Mouse (Mus musculus): ENCODE measurements around the gene Mindy4. TPM values are rescaled to one million over a fixed set of nuclear protein-coding genes. Genes with fewer than 3 reads are reported as not detected.

Mindy4 gene
- total and polyA plus RNA-seq, 3 experiments, result 0.23 to 1.6 TPM; not detected in 1

DNA sequence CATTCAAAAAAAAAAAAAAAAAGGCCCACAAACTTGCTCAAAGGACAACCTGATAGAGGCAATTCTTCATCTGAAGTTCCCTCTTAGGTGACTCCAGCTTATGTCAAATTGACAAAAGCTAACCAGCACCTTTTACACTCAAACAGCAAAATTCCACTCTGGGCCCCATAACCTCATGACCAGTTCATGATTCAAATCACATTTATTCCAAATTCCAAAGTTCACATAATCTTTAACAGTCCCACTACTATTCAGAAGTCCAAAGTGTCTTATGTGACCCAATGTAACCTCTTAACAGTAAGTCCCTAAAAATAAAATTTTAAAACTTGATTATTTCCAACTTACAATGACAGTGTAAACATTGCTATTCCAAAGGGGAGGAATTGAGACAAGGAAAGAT lies 13.8 kb upstream of the Mindy4 start:
- no peaks in the 10 kb centered on the region for H3K4me1 ChIP-seq (ENCODE audit: control insufficient read depth in 1 of 2, insufficient read depth in 2 of 2, low read length in 2 of 2)
- no peak overlapping the region for H3K4me3 ChIP-seq (ENCODE audit: control insufficient read depth in 1 of 2, insufficient read depth in 1 of 2, low read depth in 2 of 2, low read length in 2 of 2)
- DNase-seq (ENCODE audit: low read depth, low spot score), result no peak
- peaks cover 2 to 5% of the 10 kb centered on the region in 2 experiments for H3K27me3 ChIP-seq (ENCODE audit: control insufficient read depth in 1 of 2, insufficient read depth in 2 of 2, low read length in 2 of 2)
- H3K27ac ChIP-seq (ENCODE audit: control insufficient read depth, low read depth, low read length), result no peak overlapping the region
- TF ChIP-seq MEF2A (IDR thresholded peaks at IDR 0.05; ENCODE audit: extremely low read depth, insufficient replicate concordance, low read depth, low read length, poor library complexity, severe bottlenecking) (no peak), CHD2 (IDR thresholded peaks at IDR 0.05; ENCODE audit: low read length) (no peak), HCFC1 (IDR thresholded peaks at IDR 0.05; ENCODE audit: low read depth, low read length) (no peak)
- no peak overlapping the region for H3K9ac ChIP-seq (ENCODE audit: control insufficient read depth, low read depth, low read length, poor library complexity, severe bottlenecking)
- H3K79me2 ChIP-seq (ENCODE audit: control insufficient read depth, insufficient read depth, low read length, poor library complexity), result no peaks in the 10 kb centered on the region
- H3K36me3 ChIP-seq (ENCODE audit: control insufficient read depth in 1 of 2, insufficient read depth in 2 of 2, low read length in 2 of 2), result no peaks in the 10 kb centered on the region
- no peaks in the 10 kb centered on the region for H3K9me3 ChIP-seq (replicated peaks; ENCODE audit: insufficient read depth, low read length)

GRCm38 (mm10) chr6:55191537-55191936 lies 11.6 kb upstream of the Mindy4 start:
- no peaks in the 10 kb centered on the region for H3K4me1 ChIP-seq (ENCODE audit: control insufficient read depth in 1 of 2, insufficient read depth in 2 of 2, low read length in 2 of 2)
- H3K36me3 ChIP-seq (ENCODE audit: control insufficient read depth in 1 of 2, insufficient read depth in 2 of 2, low read length in 2 of 2), result no peaks in the 10 kb centered on the region
- H3K9ac ChIP-seq (ENCODE audit: control insufficient read depth, low read depth, low read length, poor library complexity, severe bottlenecking), result no peak overlapping the region
- no peaks in the 10 kb centered on the region for H3K79me2 ChIP-seq (ENCODE audit: control insufficient read depth, insufficient read depth, low read length, poor library complexity)
- no peak overlapping the region for H3K27ac ChIP-seq (ENCODE audit: control insufficient read depth, low read depth, low read length)
- no peaks in the 10 kb centered on the region for H3K9me3 ChIP-seq (replicated peaks; ENCODE audit: insufficient read depth, low read length)
- no peak overlapping the region for H3K4me3 ChIP-seq (ENCODE audit: control insufficient read depth in 1 of 2, insufficient read depth in 1 of 2, low read depth in 2 of 2, low read length in 2 of 2)
- TF ChIP-seq UBTF (IDR thresholded peaks at IDR 0.05; ENCODE audit: borderline replicate concordance, insufficient read depth, low read depth, low read length) (no peak), BHLHE40 (IDR thresholded peaks at IDR 0.05; ENCODE audit: borderline replicate concordance, low read depth, low read length) (no peak), MAZ (IDR thresholded peaks at IDR 0.05; ENCODE audit: low read depth, low read length) (no peak), POLR2A (IDR thresholded peaks at IDR 0.05; ENCODE audit: control insufficient read depth in 1 of 2, insufficient read depth in 1 of 2, low read depth in 1 of 2, low read length in 2 of 2, poor library complexity in 1 of 2) (no peak), HCFC1 (IDR thresholded peaks at IDR 0.05; ENCODE audit: low read depth, low read length) (no peak), USF1 (IDR thresholded peaks at IDR 0.05; ENCODE audit: low read depth, low read length) (no peak), NELFE (IDR thresholded peaks at IDR 0.05; ENCODE audit: low read depth, low read length) (no peak), CHD2 (IDR thresholded peaks at IDR 0.05; ENCODE audit: low read length) (no peak)
- H3K27me3 ChIP-seq (ENCODE audit: control insufficient read depth in 1 of 2, insufficient read depth in 2 of 2, low read length in 2 of 2), result peaks cover 2 to 5% of the 10 kb centered on the region in 2 experiments
- DNase-seq (ENCODE audit: low read depth, low spot score), result no peak

- H3K9me3 ChIP-seq (replicated peaks; ENCODE audit: insufficient read depth, low read length), result no peaks in the 10 kb centered on the region
- H3K4me3 ChIP-seq (ENCODE audit: control insufficient read depth in 1 of 2, insufficient read depth in 1 of 2, low read depth in 2 of 2, low read length in 2 of 2), result no peak overlapping the region
- no peak for TF ChIP-seq EP300 (IDR thresholded peaks at IDR 0.05; ENCODE audit: low read depth in 1 of 2, low read length in 2 of 2)
- no peak for TF ChIP-seq MAZ (IDR thresholded peaks at IDR 0.05; ENCODE audit: low read depth, low read length)
- TF ChIP-seq USF1 (IDR thresholded peaks at IDR 0.05; ENCODE audit: low read depth, low read length), result no peak
- TF ChIP-seq MYB (IDR thresholded peaks at IDR 0.05; ENCODE audit: low read depth, low read length), result no peak
- TF ChIP-seq USF2 (IDR thresholded peaks at IDR 0.05; ENCODE audit: borderline replicate concordance in 1 of 2, insufficient read depth in 1 of 2, low read depth in 1 of 2, low read length in 2 of 2), result no peak
- no peak for TF ChIP-seq GABPA (IDR thresholded peaks at IDR 0.05; ENCODE audit: low read depth, low read length)
- no peak for TF ChIP-seq ELF1 (IDR thresholded peaks at IDR 0.05; ENCODE audit: low read depth, low read length)
- no peak for TF ChIP-seq E2F4 (IDR thresholded peaks at IDR 0.05; ENCODE audit: borderline replicate concordance, low read depth, low read length)
- no peaks in the 10 kb centered on the region for H3K36me3 ChIP-seq (ENCODE audit: control insufficient read depth in 1 of 2, insufficient read depth in 2 of 2, low read length in 2 of 2)
- H3K27ac ChIP-seq (ENCODE audit: control insufficient read depth, low read depth, low read length), result no peak overlapping the region
- H3K9ac ChIP-seq (ENCODE audit: control insufficient read depth, low read depth, low read length, poor library complexity, severe bottlenecking), result no peak overlapping the region
- H3K27me3 ChIP-seq (ENCODE audit: control insufficient read depth in 1 of 2, insufficient read depth in 2 of 2, low read length in 2 of 2), result peaks cover 2 to 5% of the 10 kb centered on the region in 2 experiments
- no peaks in the 10 kb centered on the region for H3K4me1 ChIP-seq (ENCODE audit: control insufficient read depth in 1 of 2, insufficient read depth in 2 of 2, low read length in 2 of 2)
- no peaks in the 10 kb centered on the region for H3K79me2 ChIP-seq (ENCODE audit: control insufficient read depth, insufficient read depth, low read length, poor library complexity)
- no peak for DNase-seq (ENCODE audit: low read depth, low spot score)
Measured at GRCm38 (mm10) chr6:55193171-55193570, 10.0 kb upstream of the Mindy4 start.

Data from MEL (cell line).